Mouse (Mus musculus) lung, postnatal 4 days (tissue): ENCODE measurements around the gene Mau2.
"Not testable (repeated sequence)": the region's sequence is repeated elsewhere in the genome, so short reads cannot be mapped to it uniquely, and the experiment has no call there.

Experiments used
- DNase-seq, 2 experiments: peaks; one replicate each; pipeline ENCODE4 v3.0.0; 2021

The Mau2 gene

DNA sequence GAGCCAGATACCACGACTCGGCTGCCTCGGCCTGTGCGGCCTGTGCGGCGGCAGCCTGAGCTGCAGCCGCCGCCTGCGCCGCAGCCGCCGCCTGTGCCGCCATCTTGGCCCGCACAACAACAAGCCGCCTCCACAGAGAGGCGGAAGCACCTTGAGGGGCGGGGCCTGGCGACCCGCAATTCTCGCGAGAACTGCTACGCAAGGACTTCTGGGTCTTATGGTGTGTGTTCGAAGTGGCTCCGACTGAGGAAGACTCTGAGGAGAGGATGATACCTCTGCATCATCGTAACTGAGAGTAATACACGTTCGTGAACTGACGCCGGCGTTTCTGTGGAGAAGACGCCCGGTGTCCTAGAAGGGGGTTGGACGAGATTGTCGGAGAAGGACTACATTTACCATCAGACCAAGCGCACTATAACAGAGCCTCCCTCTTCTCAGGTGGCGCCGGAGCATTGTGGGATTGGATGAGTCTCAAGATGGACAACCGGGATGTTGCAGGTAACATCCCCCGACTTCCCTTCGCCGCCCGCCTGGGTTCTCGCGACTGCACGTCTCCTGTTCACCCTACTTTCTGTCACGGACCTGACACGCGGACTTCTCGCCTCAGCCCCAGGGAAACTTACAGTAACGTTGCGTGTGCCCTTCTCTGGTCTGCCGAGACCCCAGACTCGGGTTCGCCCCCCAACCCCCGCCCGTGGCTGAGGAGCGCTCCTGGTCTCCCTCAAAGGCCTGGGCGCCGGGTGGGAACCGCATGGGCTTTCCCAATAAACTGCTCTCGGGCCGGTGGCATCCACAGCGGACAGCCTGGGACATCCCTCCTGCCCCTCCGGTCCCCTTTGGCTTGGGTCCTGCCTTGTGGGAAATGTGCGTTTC, at the start of gene Mau2, which contains the start of gene Sugp1:
TSS of gene Mau2 (minus strand) at position 152 of the 873 bp plus-strand sequence.
TSS of gene Sugp1 (plus strand) at position 231 of the 873 bp plus-strand sequence.
- peak; percentile 97 for DNase-seq

DNA sequence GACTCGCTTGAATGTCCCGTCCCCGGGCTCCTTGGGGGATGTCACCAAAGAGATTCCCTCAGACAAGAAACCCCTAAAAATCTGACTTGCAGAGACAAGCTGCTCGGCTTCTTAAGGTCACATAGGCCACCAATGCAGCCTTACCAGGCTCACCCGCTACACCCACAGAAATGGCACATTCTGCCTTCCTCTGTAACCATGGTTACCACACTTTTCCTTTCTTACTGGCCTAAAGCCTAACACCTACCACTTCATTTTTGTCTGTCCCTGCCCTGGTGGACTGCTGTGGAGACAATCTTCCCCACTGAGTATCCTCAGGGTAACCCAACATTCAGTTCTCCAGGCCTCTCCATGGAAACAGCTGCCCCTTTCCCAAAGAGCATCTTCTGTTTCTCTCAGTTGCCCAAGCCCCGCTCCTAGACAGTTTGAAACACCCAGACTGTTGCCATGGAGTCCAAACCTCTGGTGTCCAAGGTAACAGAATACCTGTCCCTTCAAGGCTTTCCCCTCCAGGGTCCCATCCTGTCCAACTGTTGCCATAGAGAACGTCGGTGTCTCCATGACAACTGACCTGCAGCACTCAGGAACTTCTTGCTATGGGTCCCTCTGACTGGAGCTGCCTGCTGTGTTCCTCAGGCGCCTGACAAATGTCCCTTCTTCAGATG, 46.9 kb upstream of the Mau2 start:
- no peak for DNase-seq

DNA sequence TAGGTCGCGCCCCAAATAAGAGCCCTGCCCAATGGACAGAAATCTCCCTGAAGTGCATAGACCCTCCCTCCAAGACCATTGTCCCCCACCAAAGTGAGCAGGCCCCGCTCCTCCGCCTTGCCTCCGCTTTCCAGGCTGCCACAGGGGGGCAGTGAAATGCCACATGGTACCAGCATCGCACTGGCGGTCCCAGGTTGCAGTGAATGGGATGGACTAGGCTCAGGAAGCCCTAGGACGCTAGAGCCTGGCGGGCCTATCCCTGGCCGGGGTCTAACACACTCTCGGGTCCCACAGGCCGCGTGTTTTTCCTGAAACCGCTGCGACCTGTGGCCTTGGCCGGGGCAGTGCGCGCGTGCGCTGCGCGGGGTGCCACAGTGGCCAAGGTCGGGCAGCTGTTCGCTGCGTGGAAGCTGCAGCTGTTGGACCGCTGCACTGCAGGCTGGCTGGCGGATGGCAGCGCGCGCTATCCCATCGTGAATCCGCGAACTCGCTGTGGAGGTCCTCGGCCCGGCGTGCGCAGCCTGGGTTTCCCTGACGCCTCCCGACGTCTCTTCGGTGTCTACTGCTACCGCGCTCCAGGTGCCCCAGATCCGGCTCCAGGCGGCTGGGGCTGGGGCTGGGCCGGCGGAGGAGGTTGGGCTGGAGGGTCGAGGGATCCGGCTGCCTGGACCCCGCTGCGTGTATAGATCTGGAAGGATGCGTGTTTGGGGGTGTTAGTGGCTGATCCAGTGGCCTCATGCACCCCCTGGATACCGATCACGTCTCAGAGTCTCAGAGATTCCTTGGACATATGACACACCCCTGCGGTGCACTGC, 45.5 kb upstream of the Mau2 start:
- DNase-seq, result peak; percentile 34 to 47

DNA sequence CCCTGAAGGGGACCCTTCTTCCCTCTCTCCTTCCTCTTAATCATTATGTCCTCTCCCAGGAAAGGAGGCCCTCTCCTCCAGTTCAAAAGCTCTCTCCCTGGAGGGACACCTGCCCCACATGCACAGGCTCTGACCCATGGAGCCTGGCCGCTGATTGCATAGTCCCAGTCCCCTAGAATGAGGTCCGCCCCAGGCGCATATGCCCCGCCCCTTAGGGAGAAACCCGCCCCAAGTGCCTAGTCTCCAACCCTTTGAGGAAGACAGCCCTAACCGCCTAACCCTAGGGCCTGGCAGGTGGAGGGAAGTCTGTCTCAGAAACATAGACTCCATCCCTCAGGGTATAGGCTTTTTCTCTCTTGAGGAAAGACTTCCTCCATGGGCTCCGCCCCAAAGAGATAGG, 44.7 kb upstream of the Mau2 start:
- no peak for DNase-seq

DNA sequence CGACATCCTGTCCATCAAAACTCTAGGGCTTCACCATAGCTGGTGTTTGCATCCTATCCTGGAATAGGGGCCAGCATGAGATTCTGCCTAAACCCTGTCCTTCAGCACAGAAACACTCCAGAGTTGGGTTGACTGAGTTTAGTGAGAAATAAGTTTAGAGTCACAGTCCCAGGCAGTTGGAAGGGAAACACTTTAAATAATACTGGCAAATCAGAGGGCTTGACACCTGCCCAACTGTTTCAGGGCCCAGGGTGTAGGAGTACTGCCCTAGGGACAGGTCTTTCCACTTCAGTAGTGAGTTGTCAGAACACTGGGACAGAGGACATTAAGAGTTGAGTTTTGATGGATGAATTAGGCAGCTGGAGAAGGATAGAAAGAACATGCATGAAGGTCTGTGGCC, 43.6 kb upstream of the Mau2 start:
- DNase-seq, result no peak

DNA sequence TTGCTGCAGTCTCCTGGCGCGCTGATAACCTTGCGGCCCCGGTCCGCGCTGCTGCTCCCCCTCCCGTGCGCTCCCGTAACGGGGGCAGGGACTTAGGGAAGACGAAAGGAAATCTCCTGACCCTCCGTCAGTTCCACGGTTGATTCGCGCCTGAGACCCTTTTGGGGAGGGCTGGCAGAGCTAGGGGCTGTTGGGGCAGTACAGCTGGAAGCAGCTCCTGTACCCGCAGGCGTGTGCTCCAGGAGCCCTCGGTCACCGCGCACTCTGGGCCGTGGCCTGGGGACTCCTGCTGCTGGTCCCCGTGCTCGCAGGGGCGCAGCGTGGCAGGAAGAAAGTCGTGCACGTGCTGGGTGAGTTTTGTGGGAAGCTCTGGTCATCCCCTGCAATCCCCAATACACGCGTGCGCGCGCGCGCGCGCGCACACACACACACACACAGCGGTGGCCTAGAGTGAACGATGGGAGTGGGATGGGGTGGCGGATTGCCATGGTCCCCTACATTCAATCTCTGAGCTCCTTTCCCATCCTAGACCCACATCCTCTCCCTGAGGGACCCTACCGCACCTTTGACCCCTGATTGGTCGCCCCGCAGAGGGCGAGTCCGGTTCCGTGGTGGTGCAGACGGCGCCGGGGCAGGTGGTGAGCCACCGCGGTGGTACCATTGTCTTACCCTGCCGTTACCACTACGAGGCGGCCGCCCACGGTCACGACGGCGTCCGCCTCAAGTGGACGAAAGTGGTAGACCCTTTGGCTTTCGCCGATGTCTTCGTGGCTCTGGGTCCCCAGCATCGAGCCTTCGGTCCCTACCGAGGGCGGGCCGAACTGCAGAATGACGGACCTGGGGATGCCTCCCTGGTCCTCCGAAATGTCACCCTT, 41.9 kb upstream of the Mau2 start:
- no peak for DNase-seq

DNA sequence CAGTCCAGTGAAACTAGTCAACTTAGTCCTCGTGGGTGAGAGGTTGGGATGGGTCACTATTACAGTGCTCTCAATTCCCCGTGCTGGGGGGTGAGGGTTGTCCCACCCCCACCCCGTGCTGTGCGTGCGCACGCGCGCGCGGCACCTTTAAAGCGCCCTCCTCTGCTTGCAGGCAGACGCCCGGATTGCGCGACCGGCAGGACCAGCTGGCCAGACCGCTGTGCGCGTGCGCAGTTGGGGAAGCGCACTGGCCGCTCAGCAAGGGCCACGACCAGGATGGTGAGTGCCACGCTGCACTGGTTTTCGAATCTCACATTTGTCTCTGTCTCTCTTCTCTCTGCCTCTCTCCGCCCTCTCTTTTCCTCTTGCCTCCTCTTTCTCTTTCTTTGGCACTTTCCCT, 40.8 kb upstream of the Mau2 start, which contains the start of gene Hapln4:
TSS of gene Hapln4 (plus strand) at position 173 of the 400 bp plus-strand sequence.
- peak; percentile 20 to 56 for DNase-seq

DNA sequence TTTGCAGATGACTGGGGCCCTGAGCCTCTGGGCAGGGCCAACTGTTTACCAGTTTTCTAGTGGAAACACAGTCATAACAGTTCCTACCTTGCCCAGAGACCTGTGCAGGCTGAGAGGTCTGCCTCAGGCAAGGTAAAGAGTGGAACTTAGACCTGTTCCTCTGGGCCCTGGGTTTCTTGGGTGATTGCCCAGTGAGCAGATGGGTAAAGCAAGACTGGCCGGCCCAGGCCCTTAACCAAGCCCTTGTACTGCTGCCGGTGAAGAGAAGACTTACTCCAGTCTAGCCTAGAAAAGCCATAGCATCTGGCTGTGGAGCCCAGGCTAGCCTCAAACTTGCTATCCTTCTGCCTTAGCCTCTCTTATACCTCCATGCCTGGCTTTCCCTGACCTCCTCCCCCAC, 39.4 kb upstream of the Mau2 start:
- DNase-seq, result no peak

DNA sequence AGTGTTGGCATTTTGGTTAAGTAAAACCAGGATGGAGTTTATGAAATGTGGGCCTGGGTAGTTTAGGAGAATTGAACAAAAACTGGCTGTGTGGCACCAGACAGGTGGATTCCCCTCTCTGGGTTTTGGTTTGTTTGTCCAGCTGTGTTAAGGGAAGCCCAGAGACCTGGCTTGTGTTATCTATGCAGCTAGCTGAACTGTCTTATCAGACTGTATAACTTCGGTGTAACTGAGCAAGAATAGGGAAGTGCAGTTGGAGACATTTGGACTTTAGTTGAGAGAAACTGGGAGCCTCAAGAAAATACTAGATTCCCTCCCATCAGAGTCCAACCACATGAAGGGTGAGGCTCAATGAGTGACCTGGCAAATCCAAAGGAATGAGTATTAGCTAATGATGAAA, 31.1 kb upstream of the Mau2 start:
- no peak for DNase-seq

DNA sequence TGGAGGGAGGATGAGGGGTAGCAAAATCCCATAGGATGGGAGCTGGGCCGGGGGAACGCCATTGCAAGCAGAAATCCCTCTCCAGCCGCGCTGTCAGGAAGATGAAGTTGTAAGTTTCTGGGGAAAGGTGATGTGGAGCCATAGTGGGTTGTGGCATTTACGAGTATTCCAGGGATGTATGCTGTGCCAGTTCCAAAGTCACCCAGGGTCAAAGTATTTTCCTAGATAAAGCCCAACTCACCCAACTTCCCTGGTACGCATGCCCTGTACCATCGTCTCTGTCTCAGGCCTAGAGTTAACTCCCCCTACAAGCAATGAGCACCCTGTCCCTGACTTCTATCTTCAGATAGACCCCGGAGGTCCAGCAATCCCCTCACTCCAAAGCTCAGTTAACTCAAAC, 30.6 kb upstream of the Mau2 start:
- DNase-seq, result no peak

DNA sequence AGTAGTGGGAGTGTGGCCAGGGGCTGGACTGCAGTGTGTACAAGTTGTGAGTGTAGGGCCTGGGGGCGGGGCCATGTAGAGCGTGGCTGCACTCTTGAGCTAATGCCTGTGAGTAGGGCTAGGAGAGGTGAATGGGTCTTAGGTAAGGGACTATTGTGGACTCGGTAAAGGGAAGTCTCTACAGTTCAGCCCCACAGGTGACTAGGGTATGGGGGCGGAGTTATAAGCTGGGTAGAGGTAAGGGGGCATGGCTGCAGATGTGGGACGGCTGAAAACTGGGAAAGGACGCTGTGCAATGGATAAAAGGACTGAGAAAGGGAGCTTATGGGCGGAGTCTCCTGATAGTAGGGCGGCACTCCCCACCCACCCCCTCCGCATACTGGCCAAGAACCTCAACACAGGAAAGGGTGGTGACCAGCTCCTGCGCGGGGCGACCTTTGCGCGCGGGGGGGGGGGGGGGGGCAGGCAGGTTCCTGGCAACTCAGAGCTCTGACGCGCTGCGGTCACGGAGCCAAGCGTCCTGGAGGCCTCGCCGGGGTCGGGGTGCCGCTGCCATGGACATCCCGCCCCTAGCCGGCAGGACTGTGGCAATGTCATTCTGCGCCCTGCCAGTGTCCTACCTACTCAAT, 30.0 kb upstream of the Mau2 start, which contains the start of gene Tm6sf2:
TSS of gene Tm6sf2 (plus strand) at position 484 of the 629 bp plus-strand sequence.
- peak; percentile 55 to 69 for DNase-seq

DNA sequence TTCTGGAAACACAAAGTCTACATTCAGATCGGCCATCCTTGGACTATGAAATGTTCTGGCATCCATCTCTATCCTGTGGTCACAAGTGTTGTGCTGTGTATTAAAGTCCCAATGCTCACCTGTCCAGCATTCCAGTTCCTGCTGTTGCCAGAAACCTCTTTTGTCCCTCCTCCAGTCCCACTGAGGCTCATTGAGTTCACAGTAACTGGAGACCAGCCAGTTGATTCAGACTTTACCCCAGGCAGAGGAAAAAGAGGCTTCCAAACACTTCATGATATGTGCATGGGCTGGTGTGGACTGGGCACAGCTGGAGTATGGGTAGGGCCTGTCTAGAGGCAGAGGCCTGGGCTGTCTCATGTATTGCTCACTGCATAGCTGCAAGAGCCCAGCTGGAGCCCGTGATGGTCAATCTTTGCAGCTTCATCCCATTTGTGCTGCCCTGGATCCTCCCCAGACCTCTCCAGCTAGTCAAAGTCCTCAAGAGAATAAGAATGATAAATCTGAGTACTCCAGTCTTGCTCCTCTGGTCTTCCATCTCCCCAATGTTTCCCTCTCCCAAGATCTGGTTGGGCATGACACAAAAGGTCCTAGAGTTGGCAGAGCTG, 29.4 kb upstream of the Mau2 start:
- peak in 1 of 2 experiments; percentile 78 for DNase-seq

DNA sequence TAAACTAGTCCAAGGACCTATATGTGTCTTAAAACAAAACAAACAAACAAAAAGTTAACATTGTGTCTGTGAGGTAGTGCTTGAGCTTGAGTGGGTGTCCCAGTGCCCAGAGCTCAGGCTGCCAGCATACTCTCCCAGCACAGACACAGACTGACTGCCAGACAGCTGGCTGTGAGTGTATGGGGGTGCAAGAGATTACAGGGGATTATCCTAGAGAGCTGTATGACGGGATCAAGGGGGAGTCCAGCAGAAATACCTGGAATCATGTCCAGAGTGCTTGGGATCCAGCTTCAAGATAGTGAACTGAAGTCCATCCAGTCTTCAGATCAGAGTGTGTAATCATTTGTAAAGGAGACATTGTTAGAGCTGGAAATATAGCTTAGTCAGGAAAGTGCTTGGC, 15.2 kb upstream of the Mau2 start:
- no peak for DNase-seq

DNA sequence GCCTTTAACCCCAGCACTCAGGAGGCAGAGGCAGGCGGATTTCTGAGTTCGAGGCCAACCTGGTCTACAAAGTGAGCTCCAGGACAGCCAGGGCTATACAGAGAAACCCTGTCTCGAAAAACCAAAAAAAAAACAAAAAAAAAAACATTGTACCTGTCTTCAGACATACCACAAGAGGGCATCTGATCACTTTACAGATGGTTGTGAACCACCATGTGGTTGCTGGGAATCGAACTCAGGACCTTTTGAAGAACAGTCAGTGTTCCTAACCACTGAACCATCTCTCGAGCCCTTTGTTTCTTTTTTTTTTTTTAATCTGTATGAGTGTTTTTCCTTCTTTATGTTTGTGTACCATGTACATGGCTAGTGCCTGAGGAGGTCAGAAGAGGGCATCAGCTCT, 7.9 kb upstream of the Mau2 start:
- not testable (repeated sequence) for DNase-seq

DNA sequence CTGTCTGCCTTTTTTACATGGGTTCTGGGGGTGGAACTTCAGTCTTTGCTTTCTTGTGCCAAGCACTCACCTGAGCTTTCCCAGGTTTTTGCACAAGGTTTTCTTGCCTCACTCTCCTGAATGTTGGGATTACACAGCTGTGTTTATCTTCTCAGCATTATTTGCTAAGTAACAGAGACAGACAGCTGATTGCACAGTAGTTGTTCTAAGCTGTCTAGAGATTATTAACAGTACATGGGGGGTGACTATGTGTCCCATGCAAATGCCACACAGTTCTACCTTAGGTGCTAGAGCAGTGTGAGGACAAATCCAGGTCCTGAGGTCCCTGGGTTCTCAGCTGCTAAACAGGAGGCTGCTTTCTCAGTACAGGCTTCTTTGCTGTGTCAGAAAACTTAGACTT, 7.1 kb upstream of the Mau2 start:
- DNase-seq, result no peak

DNA sequence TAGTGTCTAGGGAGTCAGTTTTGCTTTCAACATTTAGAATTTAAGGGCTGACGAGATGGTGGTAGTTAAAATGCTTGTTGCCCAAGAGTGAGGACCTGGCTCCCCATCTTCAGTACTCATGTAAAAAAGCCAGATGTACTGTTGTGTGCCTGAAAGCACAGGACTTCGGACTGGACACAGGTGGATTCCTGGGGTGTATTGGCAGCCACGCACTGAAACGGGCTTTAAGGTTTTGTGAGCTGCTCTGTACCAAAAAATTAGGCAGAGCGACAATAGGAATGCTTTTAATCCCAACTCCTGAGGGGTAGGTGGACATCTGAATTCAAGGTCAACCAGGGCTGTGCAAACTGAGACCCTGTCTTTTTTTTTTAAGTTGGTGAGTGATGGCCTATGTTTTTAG, 1.5 kb upstream of the Mau2 start:
- no peak for DNase-seq

DNA sequence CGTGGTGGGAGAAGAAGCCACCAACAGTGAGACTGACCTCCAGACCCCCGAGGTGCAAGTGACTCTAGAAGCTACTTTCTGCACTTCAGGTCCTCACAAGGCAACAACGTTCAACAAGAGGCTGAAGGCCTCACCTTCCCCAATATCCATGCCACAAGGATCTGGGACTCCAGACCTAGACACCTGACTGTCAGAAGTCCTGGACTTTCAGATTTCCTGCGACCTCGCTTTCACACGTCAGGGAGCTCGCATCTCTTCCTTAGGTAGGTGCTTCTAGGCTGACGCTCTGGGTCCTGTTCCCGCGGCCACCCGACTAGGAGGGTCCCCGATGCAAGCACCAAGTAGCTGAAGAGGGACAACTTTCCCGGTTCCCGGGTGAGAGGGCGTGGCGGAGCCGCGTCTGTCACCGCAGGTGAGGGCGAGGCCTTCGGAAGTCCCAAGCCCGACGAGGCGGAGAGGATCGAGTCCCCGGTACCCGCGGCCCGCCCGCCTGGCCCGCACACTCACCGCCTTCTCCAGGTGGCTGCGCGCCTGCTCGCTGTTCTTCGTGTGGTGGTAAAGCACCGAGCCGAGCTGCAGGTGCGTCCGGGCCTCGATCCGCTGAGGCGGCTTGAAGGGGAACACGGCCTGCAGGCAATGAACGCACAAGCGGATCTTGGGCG, 518 bp downstream of the Mau2 start:
- no peak for DNase-seq

DNA sequence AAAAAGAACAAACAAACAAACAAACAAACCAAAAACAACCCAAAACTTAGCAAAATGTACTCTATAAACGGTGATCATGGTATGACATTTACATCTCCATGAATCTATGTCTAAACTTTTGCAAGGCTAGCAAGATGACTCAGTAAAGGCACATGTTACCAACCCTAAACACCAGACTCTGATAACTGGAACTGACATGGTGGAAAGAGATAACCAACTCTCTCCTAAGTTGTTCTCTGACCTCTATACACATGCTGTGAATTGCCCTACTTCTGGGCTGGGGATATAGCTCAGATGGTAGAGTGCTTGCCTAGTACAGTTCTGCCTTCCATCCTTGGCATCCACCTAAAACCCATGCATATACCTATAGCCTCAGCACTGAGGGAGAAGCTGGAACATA, 4.5 kb downstream of the Mau2 start:
- DNase-seq, result no peak

DNA sequence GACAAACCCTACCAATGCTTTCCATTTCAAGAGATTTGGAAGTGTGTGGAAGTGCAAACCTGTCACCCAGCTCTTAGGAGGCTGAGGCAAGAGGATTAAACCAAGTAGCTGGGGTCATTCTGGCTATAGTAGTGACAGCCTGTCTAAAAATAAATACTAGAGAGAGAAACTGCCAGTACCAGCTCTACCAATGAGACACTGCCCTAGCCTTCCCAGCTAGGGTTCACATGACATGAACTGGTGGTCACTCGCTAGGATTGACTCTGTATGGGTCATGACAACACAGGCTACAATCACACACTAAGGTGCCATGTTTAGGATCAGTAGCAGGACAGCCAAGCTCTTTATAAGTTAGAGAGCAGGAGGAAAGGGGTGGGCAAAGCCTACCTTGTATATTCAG, 12.3 kb downstream of the Mau2 start:
- DNase-seq, result no peak

DNA sequence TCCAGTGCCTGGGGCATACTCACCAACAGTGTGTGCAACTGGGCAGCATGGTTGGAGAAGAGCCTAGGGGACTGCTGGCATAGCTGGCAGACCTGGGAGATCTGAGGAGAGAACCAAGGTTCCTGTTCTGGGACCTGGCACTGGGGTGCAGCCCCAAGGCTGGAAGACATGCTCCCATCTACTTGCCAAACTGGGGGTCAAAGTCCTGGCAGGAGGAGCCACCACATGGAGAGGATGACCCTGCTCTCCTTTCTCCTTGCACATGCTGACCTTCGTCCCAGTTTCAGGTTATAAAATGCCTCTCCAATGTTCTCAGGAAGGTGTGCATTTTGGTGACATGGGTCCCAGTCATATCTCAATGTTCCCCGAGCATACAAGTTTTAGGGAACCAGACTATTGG, 16.4 kb downstream of the Mau2 start:
- DNase-seq, result no peak

DNA sequence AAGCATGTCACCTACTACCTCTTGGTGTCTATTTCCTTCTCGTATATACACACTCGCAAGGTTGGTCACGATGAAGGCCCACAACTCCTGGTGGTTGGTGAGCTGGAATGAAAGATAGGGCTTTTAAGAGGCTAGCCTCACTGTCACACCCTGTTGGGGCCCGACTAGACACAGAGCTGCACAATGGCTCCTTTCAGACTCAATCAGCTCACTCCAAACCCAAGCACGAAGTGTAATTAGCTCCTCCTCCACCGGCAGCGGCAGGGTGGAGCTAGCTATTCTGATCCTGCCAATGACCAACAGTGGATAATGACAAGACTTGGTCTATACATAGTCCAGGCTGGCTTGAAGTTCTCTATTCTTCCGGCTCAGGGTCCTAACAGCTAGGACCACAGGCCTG, 18.9 kb downstream of the Mau2 start:
- no peak for DNase-seq
